Mouse (Mus musculus): ENCODE data around the gene F12. TPM values are rescaled to one million over a fixed set of nuclear protein-coding genes. Genes with fewer than 3 reads are reported as not detected.

Gene F12
- not detected in 2 replicates for total RNA-seq (2014; rRNA removed)
- polyA plus RNA-seq (2015; fragmentation: Nextera tagmentation; extraction: Ambion mirVana), result 0.43 and 0.49 TPM in 2 replicates

- H3K36me3 ChIP-seq (ENCODE audit: insufficient read depth, low read length), result no peaks in the 10 kb centered on the region
- peaks cover 2% of the 10 kb centered on the region; the same call in 1 of the 2 replicates for H3K4me1 ChIP-seq (ENCODE audit: insufficient read depth, low read length)
- ATAC-seq (ENCODE audit: low FRiP score), result no peak
- WGBS, result 91% methylated on average over 10 of the region's 10 CpGs
- H3K4me2 ChIP-seq (ENCODE audit: low read depth, low read length, poor library complexity, severe bottlenecking), result no peak within 1 kb of the TSS
- H3K9ac ChIP-seq (replicated peaks; ENCODE audit: low read length, poor library complexity, severe bottlenecking), result no peak within 1 kb of the TSS
- no peak for DNase-seq (ENCODE audit: low spot score)
- TF ChIP-seq CTCF (IDR thresholded peaks at IDR 0.05), result no peak
- H3K27ac ChIP-seq (ENCODE audit: low read depth, low read length), result no peak within 1 kb of the TSS
- no peaks in the 10 kb centered on the region for H3K9me3 ChIP-seq (ENCODE audit: low read length)
- peaks cover 3% of the 10 kb centered on the region for H3K27me3 ChIP-seq (ENCODE audit: insufficient read depth, low read length)
- H3K4me3 ChIP-seq (ENCODE audit: low read depth, low read length), result no peak within 1 kb of the TSS
Measured at GRCm38 (mm10) chr13:55426613-55427012, at the start of gene F12. Gene F12, minus strand, starts transcription at chr13:55426793.

DNA sequence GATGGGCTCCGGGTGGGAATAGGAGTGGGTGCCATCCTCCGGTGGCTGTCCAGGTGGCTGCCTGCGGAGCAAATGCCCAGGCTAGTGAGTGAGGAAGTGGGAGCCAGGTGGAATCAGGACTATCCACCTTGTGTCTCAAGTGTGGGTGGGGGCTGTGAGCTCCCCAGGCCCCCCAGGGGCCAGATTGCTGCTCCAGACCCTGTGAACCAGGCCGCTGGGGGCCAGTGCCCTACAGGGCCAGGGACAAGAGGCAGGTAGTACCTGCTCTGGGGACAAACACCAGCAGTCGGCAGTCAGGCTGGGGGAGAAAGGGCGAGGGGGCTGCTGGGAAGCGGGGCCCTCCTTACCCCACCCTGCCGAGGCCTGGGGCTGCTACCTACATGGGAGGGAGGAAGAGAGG, 49.7 kb upstream of the F12 start:
- WGBS, result 94% methylated on average over 7 of the region's 8 CpGs
- no peak overlapping the region for H3K9ac ChIP-seq (replicated peaks; ENCODE audit: low read length, poor library complexity, severe bottlenecking)
- no peaks in the 10 kb centered on the region for H3K9me3 ChIP-seq (ENCODE audit: low read length)
- ATAC-seq (ENCODE audit: low FRiP score) (no peak), DNase-seq (ENCODE audit: low spot score) (no peak)
- H3K27me3 ChIP-seq (ENCODE audit: insufficient read depth, low read length), result no peaks in the 10 kb centered on the region
- H3K36me3 ChIP-seq (ENCODE audit: insufficient read depth, low read length), result peaks cover 49% of the 10 kb centered on the region
- H3K27ac ChIP-seq (ENCODE audit: low read depth, low read length), result no peak overlapping the region
- no peak overlapping the region for H3K4me2 ChIP-seq (ENCODE audit: low read depth, low read length, poor library complexity, severe bottlenecking)
- no peak overlapping the region for H3K4me3 ChIP-seq (ENCODE audit: low read depth, low read length)
- no peak for TF ChIP-seq CTCF (IDR thresholded peaks at IDR 0.05)
- 0 out of 2 replicates have a peak, but pooled peaks cover 3% of the 10 kb centered on the region for H3K4me1 ChIP-seq (ENCODE audit: insufficient read depth, low read length)

DNA sequence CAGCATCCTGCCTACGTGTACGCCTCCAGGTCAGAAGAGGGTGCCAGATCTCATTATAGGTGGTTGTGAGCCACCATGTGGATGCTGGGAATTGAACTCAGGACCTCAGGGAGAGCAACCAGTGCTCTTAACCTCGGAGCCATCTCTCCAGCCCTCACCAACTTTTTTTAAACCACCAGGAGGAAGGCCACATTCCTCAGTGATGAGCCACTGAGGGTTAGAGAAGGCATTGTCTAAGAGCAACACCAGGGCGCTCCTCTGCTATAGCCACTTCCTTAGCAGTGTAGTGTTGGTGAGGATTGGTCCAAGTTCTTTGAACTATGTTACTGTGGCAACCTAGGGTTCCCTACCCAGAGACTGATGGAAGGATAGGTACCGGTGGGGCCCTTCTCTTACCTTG, 49.2 kb upstream of the F12 start:
- Histone ChIP-seq H3K27ac (ENCODE audit: low read depth, low read length) (no peak overlapping the region), H3K9ac (replicated peaks; ENCODE audit: low read length, poor library complexity, severe bottlenecking) (no peak overlapping the region), H3K4me2 (ENCODE audit: low read depth, low read length, poor library complexity, severe bottlenecking) (no peak overlapping the region), H3K36me3 (ENCODE audit: insufficient read depth, low read length) (peaks cover 44% of the 10 kb centered on the region), H3K4me3 (ENCODE audit: low read depth, low read length) (no peak overlapping the region), H3K9me3 (ENCODE audit: low read length) (no peaks in the 10 kb centered on the region), H3K27me3 (ENCODE audit: insufficient read depth, low read length) (no peaks in the 10 kb centered on the region), H3K4me1 (ENCODE audit: insufficient read depth, low read length) (peaks cover 3% of the 10 kb centered on the region; the same call in 1 of the 2 replicates)
- DNase-seq (ENCODE audit: low spot score) (no peak), ATAC-seq (ENCODE audit: low FRiP score) (no peak)
- TF ChIP-seq CTCF (IDR thresholded peaks at IDR 0.05), result no peak; the same call in 1 of the 2 replicates
- 82% methylated on average over 5 of the region's 5 CpGs for WGBS

- TF ChIP-seq CTCF (IDR thresholded peaks at IDR 0.05), result no peak
- peaks cover 35% of the 10 kb centered on the region for H3K36me3 ChIP-seq (ENCODE audit: insufficient read depth, low read length)
- H3K9ac ChIP-seq (replicated peaks; ENCODE audit: low read length, poor library complexity, severe bottlenecking), result no peak overlapping the region; the same call in 1 of the 2 replicates
- no peaks in the 10 kb centered on the region for H3K9me3 ChIP-seq (ENCODE audit: low read length)
- DNase-seq (ENCODE audit: low spot score) (peak; percentile 94), ATAC-seq (ENCODE audit: low FRiP score) (0 out of 2 replicates have a peak, but pooled peaks have one; percentile 15)
- H3K4me2 ChIP-seq (ENCODE audit: low read depth, low read length, poor library complexity, severe bottlenecking), result no peak overlapping the region
- 6% methylated on average over 5 of the region's 5 CpGs for WGBS
- H3K27ac ChIP-seq (ENCODE audit: low read depth, low read length), result peak overlapping the region; percentile 69
- H3K4me3 ChIP-seq (ENCODE audit: low read depth, low read length), result no peak overlapping the region
- peaks cover 5% of the 10 kb centered on the region; the same call in 1 of the 2 replicates for H3K4me1 ChIP-seq (ENCODE audit: insufficient read depth, low read length)
- H3K27me3 ChIP-seq (ENCODE audit: insufficient read depth, low read length), result no peaks in the 10 kb centered on the region
Measured at GRCm38 (mm10) chr13:55474621-55475069, 48.1 kb upstream of the F12 start.

GRCm38 (mm10) chr13:55473961-55474360, 47.4 kb upstream of the F12 start:
- Histone ChIP-seq H3K4me2 (ENCODE audit: low read depth, low read length, poor library complexity, severe bottlenecking) (no peak overlapping the region; the same call in 1 of the 2 replicates), H3K27ac (ENCODE audit: low read depth, low read length) (peak overlapping the region; percentile 91), H3K36me3 (ENCODE audit: insufficient read depth, low read length) (peaks cover 29% of the 10 kb centered on the region), H3K4me3 (ENCODE audit: low read depth, low read length) (no peak overlapping the region), H3K9ac (replicated peaks; ENCODE audit: low read length, poor library complexity, severe bottlenecking) (no peak overlapping the region), H3K27me3 (ENCODE audit: insufficient read depth, low read length) (no peaks in the 10 kb centered on the region), H3K4me1 (ENCODE audit: insufficient read depth, low read length) (peaks cover 10% of the 10 kb centered on the region; the same call in 1 of the 2 replicates), H3K9me3 (ENCODE audit: low read length) (no peaks in the 10 kb centered on the region)
- DNase-seq (ENCODE audit: low spot score), result no peak
- WGBS, result 50% methylated on average over 11 of the region's 11 CpGs
- peak; percentile 41 for TF ChIP-seq CTCF (IDR thresholded peaks at IDR 0.05)
- no peak for ATAC-seq (ENCODE audit: low FRiP score)

GRCm38 (mm10) chr13:55473076-55473831, 46.7 kb upstream of the F12 start:
- H3K27ac ChIP-seq (ENCODE audit: low read depth, low read length), result peak overlapping the region; percentile 91
- ATAC-seq (ENCODE audit: low FRiP score) (no peak), DNase-seq (ENCODE audit: low spot score) (no peak)
- 25% methylated on average over 18 of the region's 18 CpGs for WGBS
- H3K36me3 ChIP-seq (ENCODE audit: insufficient read depth, low read length), result peaks cover 29% of the 10 kb centered on the region
- H3K4me1 ChIP-seq (ENCODE audit: insufficient read depth, low read length), result peaks cover 10% of the 10 kb centered on the region; the same call in 1 of the 2 replicates
- H3K9me3 ChIP-seq (ENCODE audit: low read length), result no peaks in the 10 kb centered on the region
- H3K27me3 ChIP-seq (ENCODE audit: insufficient read depth, low read length), result no peaks in the 10 kb centered on the region
- H3K4me3 ChIP-seq (ENCODE audit: low read depth, low read length), result peak overlapping the region; percentile 49
- H3K4me2 ChIP-seq (ENCODE audit: low read depth, low read length, poor library complexity, severe bottlenecking), result peak overlapping the region; percentile 98
- peak; percentile 59 for TF ChIP-seq CTCF (IDR thresholded peaks at IDR 0.05)
- peak overlapping the region; percentile 77; the same call in 1 of the 2 replicates for H3K9ac ChIP-seq (replicated peaks; ENCODE audit: low read length, poor library complexity, severe bottlenecking)
